Mouse (Mus musculus) liver, embryonic 16.5 days (tissue): ENCODE measurements around the gene 6030458C11Rik. TPM values are rescaled to one million over a fixed set of nuclear protein-coding genes. Genes with fewer than 3 reads are reported as not detected.
A peak's percentile ranks its signal among the peaks of the same experiment; 100 is the strongest.
"Not testable (repeated sequence)": the region's sequence is repeated elsewhere in the genome, so short reads cannot be mapped to it uniquely, and the experiment has no call there.

Experiments
- ATAC-seq: fragments of 200-750 bp; cut with Nextera tagmentation; 2 replicates; pipeline ENCODE4 v1.8.0; 2017; ENCODE audit warnings: low read depth, mild to moderate bottlenecking, moderate number of reproducible peaks, moderate library complexity
- H3K27ac ChIP-seq: fragments of 300-500 bp; sonication (generic); 2 replicates; pipeline ENCODE4 v1.5.1; 2014; ENCODE audit warnings: mild to moderate bottlenecking, low read length
- H3K27me3 ChIP-seq: fragments of 300-500 bp; sonication (generic); 2 replicates; pipeline ENCODE4 v1.6.1; 2014; ENCODE audit warnings: low read depth, low read length, mixed read lengths; ENCODE audit not compliant: control insufficient read depth, insufficient read depth
- H3K36me3 ChIP-seq: fragments of 300-500 bp; sonication (generic); 2 replicates; pipeline ENCODE4 v1.6.1; 2014; ENCODE audit warnings: mild to moderate bottlenecking; ENCODE audit not compliant: control insufficient read depth, insufficient read depth
- H3K4me1 ChIP-seq: fragments of 300-500 bp; sonication (generic); 2 replicates; pipeline ENCODE4 v1.6.1; 2014; ENCODE audit warnings: low read depth, low read length, mixed read lengths; ENCODE audit not compliant: control insufficient read depth
- H3K4me2 ChIP-seq: fragments of 300-500 bp; sonication (generic); 2 replicates; pipeline ENCODE4 v1.6.1; 2014; ENCODE audit warnings: low read depth, low read length, mixed read lengths
- H3K4me3 ChIP-seq: fragments of 300-500 bp; sonication (generic); 2 replicates; pipeline ENCODE4 v1.5.1; 2014; ENCODE audit warnings: low read depth, mild to moderate bottlenecking, low read length
- H3K9ac ChIP-seq: fragments of 300-500 bp; sonication (generic); 2 replicates; pipeline ENCODE4 v1.6.1; 2014; ENCODE audit warnings: low read depth, low read length
- H3K9me3 ChIP-seq: fragments of 300-500 bp; sonication (generic); replicated peaks from 2 replicates; pipeline ENCODE4 v1.6.1; 2016; ENCODE audit warnings: low read length; ENCODE audit not compliant: control insufficient read depth
- WGBS: fragments of 180-500 bp; shearing (Covaris S2); extraction: QIAGEN DNeasy Blood & Tissue Kit; methylation state at CpG from one replicate; pipeline ENCODE4 v1.1.7; 2014; ENCODE audit not compliant: insufficient replicate concordance; 5-methylcytosine and 5-hydroxymethylcytosine counted together
- polyA plus RNA-seq: library from polyadenylated mRNA; unstranded; fragments of >200 nt; fragmentation: Nextera tagmentation; extraction: Ambion mirVana; gene quantifications from 2 replicates; pipeline ENCODE4 v1.2.1, GENCODE M21; 2015

Gene 6030458C11Rik
- polyA plus RNA-seq, 1 experiment from 2014 or later = 25.1 TPM

- 57% methylated on average over 4 of the region's 4 CpGs for WGBS
- ATAC-seq = no peak
- no peaks in the 10 kb centered on the region for H3K9me3 ChIP-seq
These were observed 19.4 kb downstream of the 6030458C11Rik start for GRCm38 (mm10) chr15:12805071-12805470.

GRCm38 (mm10) chr15:12801142-12801506, 23.3 kb downstream of the 6030458C11Rik start:
- not testable (repeated sequence) for H3K4me3 ChIP-seq, H3K9ac ChIP-seq, H3K4me1 ChIP-seq, H3K36me3 ChIP-seq, H3K27me3 ChIP-seq, H3K4me2 ChIP-seq, H3K9me3 ChIP-seq, ATAC-seq, H3K27ac ChIP-seq
- WGBS = 58% methylated on average over 2 of the region's 2 CpGs

More at GRCm38 (mm10) chr15:12805071-12805470, 19.4 kb downstream of the 6030458C11Rik start:
- Histone ChIP-seq H3K27ac (no peak overlapping the region), H3K36me3 (peaks cover 22% of the 10 kb centered on the region), H3K4me1 (peaks cover 6% of the 10 kb centered on the region; the same call in 1 of the 2 replicates), H3K9ac (no peak overlapping the region), H3K4me2 (no peak overlapping the region), H3K27me3 (no peaks in the 10 kb centered on the region), H3K4me3 (no peak overlapping the region)

GRCm38 (mm10) chr15:12800405-12801141, 23.9 kb downstream of the 6030458C11Rik start:
- Histone ChIP-seq H3K4me2 (no peak overlapping the region), H3K36me3 (no peaks in the 10 kb centered on the region), H3K4me3 (no peak overlapping the region), H3K27me3 (no peaks in the 10 kb centered on the region), H3K27ac (no peak overlapping the region), H3K9me3 (no peaks in the 10 kb centered on the region), H3K4me1 (peaks cover 4% of the 10 kb centered on the region; the same call in 1 of the 2 replicates), H3K9ac (no peak overlapping the region)
- 40% methylated on average over 15 of the region's 15 CpGs for WGBS
- ATAC-seq = no peak

- ATAC-seq = no peak
- WGBS = 61% methylated on average over 6 of the region's 6 CpGs
- Histone ChIP-seq H3K27me3 (no peaks in the 10 kb centered on the region), H3K36me3 (no peaks in the 10 kb centered on the region), H3K4me3 (no peak overlapping the region), H3K9me3 (no peaks in the 10 kb centered on the region), H3K4me2 (no peak overlapping the region), H3K9ac (no peak overlapping the region), H3K27ac (no peak overlapping the region), H3K4me1 (no peaks in the 10 kb centered on the region)
These were observed 26.4 kb downstream of the 6030458C11Rik start for GRCm38 (mm10) chr15:12798043-12798442.

GRCm38 (mm10) chr15:12795909-12796470, 28.5 kb downstream of the 6030458C11Rik start:
- Histone ChIP-seq H3K4me1 (no peaks in the 10 kb centered on the region), H3K9ac (no peak overlapping the region), H3K27ac (no peak overlapping the region), H3K4me3 (no peak overlapping the region), H3K9me3 (no peaks in the 10 kb centered on the region), H3K36me3 (no peaks in the 10 kb centered on the region), H3K27me3 (no peaks in the 10 kb centered on the region), H3K4me2 (no peak overlapping the region)
- 61% methylated on average over 13 of the region's 13 CpGs for WGBS
- ATAC-seq = no peak

- H3K36me3 ChIP-seq = no peaks in the 10 kb centered on the region
- 0% methylated on average over 2 of the region's 2 CpGs for WGBS
- H3K9me3 ChIP-seq = no peaks in the 10 kb centered on the region
- H3K27me3 ChIP-seq = no peaks in the 10 kb centered on the region
- H3K27ac ChIP-seq = no peak overlapping the region
- ATAC-seq = no peak
- H3K4me1 ChIP-seq = no peaks in the 10 kb centered on the region
- no peak overlapping the region for H3K9ac ChIP-seq
- H3K4me3 ChIP-seq = no peak overlapping the region
- H3K4me2 ChIP-seq = no peak overlapping the region
These were observed 29.0 kb downstream of the 6030458C11Rik start for GRCm38 (mm10) chr15:12795457-12795894.

DNA sequence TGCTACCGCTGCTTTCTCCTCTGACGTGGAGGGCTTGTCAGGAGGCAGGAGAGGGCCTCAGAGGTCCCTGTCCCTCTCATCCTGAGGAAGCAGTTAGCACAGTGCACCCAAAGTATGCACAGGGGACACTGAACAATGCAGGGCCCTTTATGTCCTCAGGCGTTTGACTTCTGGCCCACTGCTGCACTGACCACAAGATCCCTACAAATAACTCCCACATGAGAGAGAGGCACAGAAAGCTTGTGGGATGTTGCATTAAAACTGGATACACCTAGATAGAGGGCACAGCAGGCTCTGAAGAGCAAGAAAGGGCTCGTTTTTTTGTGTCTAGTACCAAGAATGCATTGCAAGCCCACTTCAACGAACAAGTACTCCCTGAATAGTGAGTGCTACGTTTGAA, 30.1 kb downstream of the 6030458C11Rik start:
- Histone ChIP-seq H3K27me3 (no peaks in the 10 kb centered on the region), H3K4me2 (no peak overlapping the region), H3K4me3 (no peak overlapping the region), H3K4me1 (no peaks in the 10 kb centered on the region), H3K9ac (no peak overlapping the region), H3K27ac (no peak overlapping the region), H3K36me3 (no peaks in the 10 kb centered on the region), H3K9me3 (no peaks in the 10 kb centered on the region)
- ATAC-seq = no peak
- 62% methylated on average over 6 of the region's 6 CpGs for WGBS

GRCm38 (mm10) chr15:12789406-12789867, 35.0 kb downstream of the 6030458C11Rik start:
- H3K4me1 ChIP-seq = no peaks in the 10 kb centered on the region
- no peak overlapping the region for H3K9ac ChIP-seq
- no peak overlapping the region for H3K27ac ChIP-seq
- no peaks in the 10 kb centered on the region for H3K9me3 ChIP-seq
- no peaks in the 10 kb centered on the region for H3K27me3 ChIP-seq
- 35% methylated on average over 10 of the region's 10 CpGs for WGBS
- H3K4me2 ChIP-seq = no peak overlapping the region
- H3K4me3 ChIP-seq = no peak overlapping the region
- 0 out of 2 replicates have a peak, but pooled peaks have one; percentile 21 for ATAC-seq
- no peaks in the 10 kb centered on the region for H3K36me3 ChIP-seq

DNA sequence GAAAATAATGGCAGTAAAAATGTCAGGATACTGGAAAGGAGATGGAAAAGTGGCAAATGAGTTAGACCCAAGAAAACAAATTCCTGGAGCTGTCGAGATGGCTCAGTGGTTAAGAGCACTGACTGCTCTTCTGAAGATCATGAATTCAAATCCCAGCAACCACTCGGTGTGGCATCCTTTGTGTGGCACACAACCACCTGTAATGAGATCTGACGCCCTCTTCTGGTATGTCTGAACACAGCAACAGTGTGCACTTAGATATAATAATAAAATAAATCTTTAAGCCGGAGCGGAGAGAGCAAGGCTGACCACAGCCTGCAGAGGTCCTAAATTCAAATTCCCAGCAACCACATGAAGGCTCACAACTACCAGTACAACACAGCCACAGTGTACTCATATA, 35.9 kb downstream of the 6030458C11Rik start:
- Histone ChIP-seq H3K27ac (no peak overlapping the region), H3K4me2 (no peak overlapping the region), H3K9me3 (no peaks in the 10 kb centered on the region), H3K4me3 (no peak overlapping the region), H3K27me3 (no peaks in the 10 kb centered on the region), H3K36me3 (no peaks in the 10 kb centered on the region), H3K4me1 (no peaks in the 10 kb centered on the region), H3K9ac (no peak overlapping the region)
- ATAC-seq = no peak
- WGBS = 55% methylated on average over 5 of the region's 5 CpGs
